Mouse (Mus musculus) lung, embryonic 15.5 days (tissue): ENCODE results near the gene Tns3. TPM values are rescaled to one million over a fixed set of nuclear protein-coding genes. Genes with fewer than 3 reads are reported as not detected.

ENCODE experiments used
- ATAC-seq: fragments of 200-750 bp; cut with Nextera tagmentation; 2 replicates; pipeline ENCODE4 v1.8.0; 2017; ENCODE audit warnings: moderate number of reproducible peaks, borderline replicate concordance; ENCODE audit not compliant: low FRiP score, low TSS enrichment; ENCODE audit errors: extremely low read depth
- H3K27ac ChIP-seq: fragments of 300-500 bp; sonication (generic); 2 replicates; pipeline ENCODE4 v1.5.1; 2015; ENCODE audit warnings: moderate library complexity, mild to moderate bottlenecking, inconsistent platforms
- H3K27me3 ChIP-seq: fragments of 300-500 bp; sonication (generic); 2 replicates; pipeline ENCODE4 v1.6.1; 2015; ENCODE audit warnings: inconsistent platforms
- H3K36me3 ChIP-seq: fragments of 300-500 bp; sonication (generic); 2 replicates; pipeline ENCODE4 v1.6.1; 2015; ENCODE audit warnings: inconsistent platforms
- H3K4me1 ChIP-seq: fragments of 300-500 bp; sonication (generic); 2 replicates; pipeline ENCODE4 v1.6.1; 2015; ENCODE audit warnings: inconsistent platforms
- H3K4me2 ChIP-seq: fragments of 300-500 bp; sonication (generic); 2 replicates; pipeline ENCODE4 v1.6.1; 2015; ENCODE audit warnings: inconsistent platforms, mild to moderate bottlenecking, moderate library complexity
- H3K4me3 ChIP-seq: fragments of 300-500 bp; sonication (generic); 2 replicates; pipeline ENCODE4 v1.5.1; 2015; ENCODE audit warnings: mild to moderate bottlenecking, inconsistent platforms
- H3K9ac ChIP-seq: fragments of 300-500 bp; sonication (generic); 2 replicates; pipeline ENCODE4 v1.6.1; 2015; ENCODE audit warnings: inconsistent platforms
- H3K9me3 ChIP-seq: fragments of 300-500 bp; sonication (generic); 2 replicates; pipeline ENCODE4 v1.6.1; 2016; ENCODE audit warnings: inconsistent platforms
- WGBS: fragments of 180-500 bp; shearing (Covaris S2); methylation state at CpG from one replicate; pipeline ENCODE4 v1.1.7; 2015; 5-methylcytosine and 5-hydroxymethylcytosine counted together
- polyA plus RNA-seq: library from polyadenylated mRNA; unstranded; fragments of >200 nt; fragmentation: Nextera tagmentation; extraction: Ambion mirVana; gene quantifications from 2 replicates; pipeline ENCODE4 v1.2.1, GENCODE M21; 2015

Gene Tns3
- polyA plus RNA-seq, 1 experiment from 2014 or later = 55.9 TPM

DNA sequence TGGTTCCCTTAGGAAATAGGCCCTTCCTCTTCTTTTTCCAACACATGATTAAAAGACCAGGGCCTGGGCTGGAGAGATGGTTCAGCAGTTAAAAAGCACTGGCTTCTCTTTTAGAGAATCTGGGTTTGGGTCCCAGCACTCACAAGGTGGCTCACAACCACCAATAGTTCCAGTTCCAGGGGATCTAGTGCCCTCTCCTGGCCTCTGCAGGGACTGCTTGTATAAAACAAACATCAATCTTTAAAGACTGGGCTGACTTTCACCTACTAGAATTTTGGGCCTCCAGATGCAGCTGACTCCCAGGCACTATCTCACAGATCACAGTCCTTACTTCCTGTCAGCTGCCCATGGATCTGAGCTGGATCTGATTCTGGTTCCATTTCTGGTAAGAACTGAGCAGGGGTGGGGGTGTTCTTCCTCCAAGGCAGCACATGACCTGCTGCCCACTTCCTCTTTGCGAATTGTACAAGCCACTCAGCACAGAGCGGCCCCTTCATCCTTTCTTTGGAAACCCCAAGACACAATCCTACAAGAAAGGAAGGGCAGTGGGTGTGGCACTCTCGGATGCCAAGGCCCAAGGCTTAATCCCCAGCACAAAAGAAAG, 98.0 kb downstream of the Tns3 start:
- no peak overlapping the region for H3K4me3 ChIP-seq
- no peak for ATAC-seq
- H3K27ac ChIP-seq = no peak overlapping the region
- no peaks in the 10 kb centered on the region for H3K27me3 ChIP-seq
- H3K9ac ChIP-seq = no peak overlapping the region
- no peaks in the 10 kb centered on the region for H3K9me3 ChIP-seq
- H3K4me2 ChIP-seq = no peak overlapping the region
- peaks cover 11% of the 10 kb centered on the region for H3K4me1 ChIP-seq
- no peaks in the 10 kb centered on the region for H3K36me3 ChIP-seq
- 79% methylated on average over 3 of the region's 3 CpGs for WGBS

DNA sequence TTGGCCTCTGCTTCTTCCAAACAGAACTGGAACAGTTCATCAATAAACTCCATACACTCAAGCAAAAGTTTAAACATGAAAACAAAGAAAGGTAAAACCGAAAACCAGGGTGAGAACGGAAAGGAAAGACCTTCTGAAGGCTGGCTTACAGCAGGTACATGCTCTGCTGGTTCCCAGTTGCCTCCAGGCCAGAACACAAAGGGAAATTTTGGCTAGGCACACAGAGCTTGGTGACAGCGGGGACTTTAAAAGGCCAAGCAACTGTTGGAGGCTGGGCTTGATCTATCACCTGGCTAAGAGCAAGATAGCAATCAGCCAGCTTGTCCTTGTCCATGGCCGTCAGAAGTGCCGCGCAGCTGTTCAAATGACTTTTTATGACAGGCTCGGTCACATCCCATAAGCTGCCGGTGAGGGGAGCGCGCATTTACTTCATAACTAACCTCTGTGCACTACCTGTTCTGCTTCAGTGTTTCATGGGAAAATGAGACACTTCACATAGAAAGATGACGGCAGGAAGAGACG, 105.5 kb downstream of the Tns3 start:
- 70% methylated on average over 12 of the region's 12 CpGs for WGBS
- H3K27ac ChIP-seq = no peak overlapping the region
- no peak for ATAC-seq

DNA sequence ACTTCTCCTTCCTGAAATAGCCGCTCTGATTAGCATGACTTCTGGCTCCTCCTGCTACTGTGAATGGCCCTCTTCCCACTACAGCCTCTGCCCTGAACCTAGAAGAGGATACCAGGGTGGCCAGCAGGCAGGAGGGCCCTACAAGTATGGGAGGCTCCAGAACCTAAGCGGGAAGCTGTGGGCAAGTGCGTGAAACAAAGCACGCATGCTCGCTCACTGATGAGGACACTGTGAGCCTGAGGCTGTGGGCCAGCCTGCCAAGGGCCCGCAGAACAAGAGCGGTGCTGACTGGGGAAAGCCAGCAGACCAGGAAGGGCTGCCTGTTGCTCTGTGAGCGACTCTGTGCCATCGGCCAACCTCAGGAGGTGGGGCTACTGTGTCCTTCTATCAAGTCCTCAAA, 106.1 kb downstream of the Tns3 start:
- Histone ChIP-seq H3K27ac (0 out of 2 replicates have a peak overlapping the region, but pooled peaks have one; percentile 19), H3K36me3 (no peaks in the 10 kb centered on the region), H3K27me3 (no peaks in the 10 kb centered on the region), H3K4me2 (no peak overlapping the region), H3K4me1 (peaks cover 20% of the 10 kb centered on the region; the same call in 1 of the 2 replicates), H3K4me3 (no peak overlapping the region), H3K9ac (no peak overlapping the region), H3K9me3 (no peaks in the 10 kb centered on the region)
- ATAC-seq = no peak
- WGBS = 74% methylated on average over 9 of the region's 9 CpGs

More for the DNA sequence above, 105.5 kb downstream of the Tns3 start:
- Histone ChIP-seq H3K36me3 (no peaks in the 10 kb centered on the region), H3K9me3 (no peaks in the 10 kb centered on the region), H3K4me2 (no peak overlapping the region), H3K4me3 (no peak overlapping the region), H3K9ac (no peak overlapping the region), H3K4me1 (peaks cover 20% of the 10 kb centered on the region; the same call in 1 of the 2 replicates), H3K27me3 (no peaks in the 10 kb centered on the region)

DNA sequence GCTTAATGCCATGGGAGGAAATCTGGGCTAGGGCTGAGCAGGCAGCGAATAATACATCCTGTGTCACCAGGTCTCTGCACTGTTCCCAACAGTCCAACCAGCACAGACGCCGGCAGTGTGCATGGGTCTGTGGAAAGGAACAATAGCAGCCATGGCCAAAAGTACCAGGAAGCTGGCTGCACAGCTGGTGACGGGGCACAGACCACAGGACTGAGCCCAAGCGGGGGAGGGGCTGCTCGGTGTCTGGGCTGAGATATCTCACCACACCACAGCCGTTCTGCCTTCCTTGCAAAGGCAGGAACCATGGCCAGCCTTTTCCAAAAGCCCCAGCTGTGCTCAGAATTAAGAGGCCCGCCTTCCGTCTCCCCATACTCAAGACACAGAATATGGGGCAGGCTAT, 107.3 kb downstream of the Tns3 start:
- ATAC-seq = peak; percentile 33; the same call in 1 of the 2 replicates
- Histone ChIP-seq H3K4me3 (no peak overlapping the region), H3K4me2 (no peak overlapping the region), H3K27me3 (no peaks in the 10 kb centered on the region), H3K4me1 (peaks cover 20% of the 10 kb centered on the region; the same call in 1 of the 2 replicates), H3K9me3 (no peaks in the 10 kb centered on the region), H3K36me3 (no peaks in the 10 kb centered on the region), H3K27ac (0 out of 2 replicates have a peak overlapping the region, but pooled peaks have one; percentile 10), H3K9ac (no peak overlapping the region)
- 50% methylated on average over 9 of the region's 9 CpGs for WGBS

DNA sequence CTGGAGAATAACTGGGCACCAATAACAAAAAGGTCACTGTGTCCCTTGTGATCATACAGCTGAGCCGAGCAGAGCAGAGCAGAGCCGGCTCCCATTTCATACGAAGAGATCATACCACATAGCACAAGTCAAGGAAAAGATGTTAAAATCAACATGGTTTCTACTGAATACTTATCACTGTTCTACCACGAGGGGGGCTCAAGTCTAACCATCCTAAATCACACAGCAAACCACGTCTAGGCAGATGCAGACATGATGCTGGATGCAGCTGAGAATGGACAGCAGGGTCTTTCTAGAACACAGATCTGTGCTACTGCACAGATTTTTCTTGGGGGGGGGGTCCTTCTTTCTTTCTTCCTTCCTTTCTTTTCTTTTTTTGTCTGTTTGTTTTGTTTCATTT, 112.6 kb downstream of the Tns3 start:
- H3K4me3 ChIP-seq = no peak overlapping the region
- H3K27me3 ChIP-seq = no peaks in the 10 kb centered on the region
- H3K4me2 ChIP-seq = no peak overlapping the region
- no peak overlapping the region for H3K27ac ChIP-seq
- no peaks in the 10 kb centered on the region for H3K9me3 ChIP-seq
- peaks cover 23% of the 10 kb centered on the region for H3K36me3 ChIP-seq
- no peaks in the 10 kb centered on the region for H3K4me1 ChIP-seq
- no peak for ATAC-seq
- no peak overlapping the region for H3K9ac ChIP-seq
- 85% methylated on average over 5 of the region's 5 CpGs for whole genome bisulfite sequencing

DNA sequence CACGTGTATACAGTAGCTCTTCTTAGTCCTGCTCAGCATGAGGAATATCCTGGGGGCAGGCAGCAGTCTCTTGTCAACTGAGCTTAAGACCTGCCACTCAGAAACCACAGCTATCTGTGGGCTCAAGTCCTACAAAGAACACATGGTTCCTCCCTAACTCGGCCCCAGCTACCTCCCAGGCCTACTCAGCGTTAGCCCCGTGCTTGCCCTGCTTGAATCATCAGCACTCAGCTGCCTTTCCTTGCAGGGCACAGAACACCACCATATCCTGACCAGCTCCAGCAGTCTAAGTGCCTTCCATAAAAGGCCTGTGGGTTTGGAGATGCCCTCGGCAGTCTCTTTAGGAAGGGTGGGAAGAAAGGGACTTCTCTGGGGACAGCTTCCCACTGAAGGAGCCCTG, 116.7 kb downstream of the Tns3 start:
- WGBS = 61% methylated on average over 5 of the region's 5 CpGs
- no peak overlapping the region for H3K27ac ChIP-seq

DNA sequence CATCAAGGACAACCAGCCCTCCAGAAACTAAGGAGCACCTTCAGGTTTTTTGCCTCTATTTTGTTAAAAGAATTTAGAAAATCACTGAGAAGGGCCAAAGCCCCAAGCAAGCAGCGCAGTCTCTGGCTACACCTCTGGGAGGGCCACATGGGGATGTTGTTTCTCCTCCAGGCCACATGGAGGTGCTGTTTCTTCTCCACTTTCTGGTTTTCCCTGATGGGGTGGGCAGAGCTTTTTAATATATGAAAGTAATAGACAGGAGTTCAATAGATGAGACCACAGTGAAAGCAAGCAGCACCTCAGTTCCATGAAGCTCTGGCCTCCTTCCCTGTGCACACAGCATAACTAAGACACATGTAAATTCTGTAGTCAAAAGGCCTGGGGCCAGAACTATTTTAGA, 118.5 kb downstream of the Tns3 start:
- Histone ChIP-seq H3K9me3 (no peaks in the 10 kb centered on the region), H3K4me3 (no peak overlapping the region), H3K36me3 (peaks cover 41% of the 10 kb centered on the region), H3K9ac (no peak overlapping the region), H3K27ac (no peak overlapping the region), H3K27me3 (no peaks in the 10 kb centered on the region), H3K4me2 (no peak overlapping the region), H3K4me1 (peaks cover 3% of the 10 kb centered on the region; the same call in 1 of the 2 replicates)
- no peak for ATAC-seq
- 94% methylated on average over 1 of the region's 1 CpGs for WGBS

More for the DNA sequence above, 116.7 kb downstream of the Tns3 start:
- no peak for ATAC-seq
- no peak overlapping the region for H3K4me2 ChIP-seq
- H3K27me3 ChIP-seq = no peaks in the 10 kb centered on the region
- no peaks in the 10 kb centered on the region for H3K9me3 ChIP-seq
- peaks cover 43% of the 10 kb centered on the region for H3K36me3 ChIP-seq
- no peak overlapping the region for H3K4me3 ChIP-seq
- no peak overlapping the region for H3K9ac ChIP-seq
- no peaks in the 10 kb centered on the region for H3K4me1 ChIP-seq

DNA sequence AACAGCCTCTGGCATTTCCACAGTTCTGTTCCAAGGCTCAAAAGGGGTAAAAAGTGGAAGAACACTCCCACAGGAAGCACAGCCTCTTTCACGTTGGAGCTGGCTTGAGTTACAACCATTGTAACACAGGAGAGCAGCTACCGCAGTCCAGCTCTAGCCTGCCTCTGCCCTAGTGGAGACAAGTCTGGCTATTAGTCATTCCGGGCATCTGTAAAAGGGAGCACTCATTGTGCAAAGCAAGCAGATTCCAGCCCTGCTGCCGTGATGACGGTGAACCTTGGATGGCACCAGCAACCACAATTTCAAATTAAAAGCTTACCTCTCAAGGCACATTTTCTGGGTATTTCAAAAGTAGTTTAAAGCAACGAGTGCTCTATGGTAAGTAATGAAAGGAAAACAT, 120.0 kb downstream of the Tns3 start:
- H3K4me3 ChIP-seq = no peak overlapping the region
- H3K9ac ChIP-seq = no peak overlapping the region
- no peaks in the 10 kb centered on the region for H3K9me3 ChIP-seq
- WGBS = 57% methylated on average over 6 of the region's 6 CpGs
- no peak overlapping the region for H3K4me2 ChIP-seq
- H3K4me1 ChIP-seq = peaks cover 16% of the 10 kb centered on the region
- no peak overlapping the region for H3K27ac ChIP-seq
- H3K27me3 ChIP-seq = no peaks in the 10 kb centered on the region
- peaks cover 40% of the 10 kb centered on the region for H3K36me3 ChIP-seq
- ATAC-seq = no peak

DNA sequence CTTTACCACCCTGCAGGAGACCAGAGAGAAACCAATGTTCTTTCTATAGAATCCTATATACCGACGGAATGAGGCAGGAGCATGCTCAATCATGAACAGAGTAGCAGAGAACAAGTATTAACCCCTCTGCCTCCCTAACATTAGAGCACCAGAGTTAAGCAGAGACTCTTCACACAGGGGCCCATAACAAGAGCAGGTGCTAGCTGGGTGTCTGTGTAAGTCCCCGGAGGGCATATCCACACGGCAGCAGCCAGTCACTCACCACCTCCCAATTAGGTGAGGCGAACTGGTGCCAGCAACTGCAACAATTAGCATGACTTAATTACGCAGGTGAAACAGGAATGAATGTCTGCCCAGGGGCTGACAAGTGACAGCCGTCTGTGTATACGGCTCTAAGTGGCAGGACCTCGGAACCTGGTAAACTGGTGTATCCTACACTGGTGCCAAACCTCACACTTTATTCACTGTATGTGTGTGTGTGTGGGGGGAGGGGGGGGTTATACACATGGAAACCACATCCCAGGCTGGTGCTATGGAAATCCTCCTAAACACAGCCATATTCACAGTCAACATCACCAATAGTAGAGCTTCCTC, 123.0 kb downstream of the Tns3 start:
- WGBS = 76% methylated on average over 9 of the region's 9 CpGs
- peaks cover 34% of the 10 kb centered on the region for H3K4me1 ChIP-seq
- H3K27ac ChIP-seq = no peak overlapping the region
- H3K4me2 ChIP-seq = no peak overlapping the region
- no peak for ATAC-seq
- no peaks in the 10 kb centered on the region for H3K27me3 ChIP-seq
- no peak overlapping the region for H3K4me3 ChIP-seq
- peaks cover 17% of the 10 kb centered on the region; the same call in 1 of the 2 replicates for H3K36me3 ChIP-seq
- no peak overlapping the region for H3K9ac ChIP-seq
- no peaks in the 10 kb centered on the region for H3K9me3 ChIP-seq

DNA sequence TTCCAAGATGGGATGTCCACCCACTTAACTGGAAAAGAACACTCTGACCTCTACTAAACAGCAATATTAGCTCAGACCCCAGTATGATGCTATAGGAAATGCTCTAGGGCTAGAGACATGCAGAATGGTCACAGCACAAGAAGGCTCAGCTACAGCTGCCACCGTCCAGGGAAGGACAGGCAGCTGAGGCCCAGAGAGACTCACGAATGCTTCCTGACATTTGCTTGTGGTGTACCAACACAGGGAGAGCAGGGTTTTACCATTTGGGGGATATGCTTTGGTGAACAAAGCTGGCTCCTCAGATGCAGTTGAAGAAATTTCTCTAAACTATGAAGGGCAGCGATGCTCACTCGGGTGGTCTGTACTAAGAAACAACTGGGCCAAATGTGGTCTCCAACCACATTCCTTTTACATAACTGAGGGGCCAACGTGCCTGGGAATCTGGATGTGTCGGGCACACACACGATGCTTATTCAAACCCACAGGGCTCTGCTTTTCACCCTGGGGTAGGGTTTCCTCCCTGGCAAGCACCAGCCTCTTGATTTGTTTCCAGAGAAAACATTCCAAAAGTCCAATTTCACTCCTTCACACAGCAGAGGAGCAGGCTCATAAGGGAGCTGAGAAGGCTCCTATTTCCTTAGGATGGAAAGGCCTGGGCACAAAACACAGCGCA, 124.6 kb downstream of the Tns3 start:
- H3K9ac ChIP-seq = no peak overlapping the region
- WGBS = 56% methylated on average over 8 of the region's 8 CpGs
- peak overlapping the region; percentile 90 for H3K27ac ChIP-seq
- H3K4me2 ChIP-seq = no peak overlapping the region
- H3K4me3 ChIP-seq = no peak overlapping the region
- peaks cover 36% of the 10 kb centered on the region for H3K4me1 ChIP-seq
- H3K27me3 ChIP-seq = no peaks in the 10 kb centered on the region
- H3K36me3 ChIP-seq = peaks cover 15% of the 10 kb centered on the region; the same call in 1 of the 2 replicates
- H3K9me3 ChIP-seq = no peaks in the 10 kb centered on the region
- ATAC-seq = no peak

DNA sequence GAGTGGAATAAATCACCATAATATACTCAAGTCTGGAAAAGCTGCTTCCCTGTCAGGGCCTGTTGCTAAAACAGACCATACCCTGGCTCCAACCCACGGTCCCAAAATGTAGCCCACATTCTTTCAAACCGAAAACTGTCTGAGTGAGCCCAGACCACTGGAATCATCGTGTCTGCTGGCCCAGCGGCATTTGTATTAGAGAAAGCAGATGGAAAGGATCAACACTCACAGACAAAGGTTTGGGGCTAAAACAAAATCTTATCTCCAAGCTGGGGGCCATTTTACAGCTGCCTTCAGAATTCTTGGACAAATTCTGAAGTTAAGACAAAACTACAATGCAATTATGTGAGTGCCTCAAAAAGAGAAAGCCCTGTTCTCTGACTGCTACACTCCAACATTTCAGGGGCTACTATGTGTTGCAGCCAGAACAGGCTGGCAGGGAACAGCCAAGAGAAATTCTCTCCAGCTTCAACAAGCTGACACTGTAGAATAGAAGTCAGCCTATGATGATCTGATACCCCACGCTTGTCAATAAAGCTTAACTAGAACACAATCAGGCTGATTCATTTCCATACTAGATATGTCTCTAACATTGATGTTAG, 127.2 kb downstream of the Tns3 start:
- Histone ChIP-seq H3K4me1 (peaks cover 35% of the 10 kb centered on the region), H3K9me3 (no peaks in the 10 kb centered on the region), H3K4me2 (no peak overlapping the region), H3K4me3 (no peak overlapping the region), H3K27me3 (no peaks in the 10 kb centered on the region), H3K36me3 (peaks cover 8% of the 10 kb centered on the region; the same call in 1 of the 2 replicates), H3K9ac (no peak overlapping the region), H3K27ac (peak overlapping the region; percentile 90)
- peak; percentile 85 for ATAC-seq
- WGBS = 42% methylated on average over 5 of the region's 5 CpGs
